Mouse (Mus musculus) stomach, embryonic 14.5 days (tissue): ENCODE measurements around the gene Kcnj4. TPM values are rescaled to one million over a fixed set of nuclear protein-coding genes. Genes with fewer than 3 reads are reported as not detected.

Experiments
- ATAC-seq: fragments of 200-750 bp; cut with Nextera tagmentation; 2 replicates; pipeline ENCODE4 v1.8.0; 2017; ENCODE audit warnings: low read depth, moderate TSS enrichment; ENCODE audit not compliant: insufficient number of reproducible peaks, insufficient read depth, low FRiP score
- H3K27ac ChIP-seq: fragments of 300-500 bp; sonication (generic); 2 replicates; pipeline ENCODE4 v1.5.1; 2014; ENCODE audit warnings: mild to moderate bottlenecking, low read length, moderate library complexity, mixed read lengths
- H3K27me3 ChIP-seq: fragments of 300-500 bp; sonication (generic); 2 replicates; pipeline ENCODE4 v1.6.1; 2014; ENCODE audit warnings: low read length, control low read depth, mixed read lengths; ENCODE audit not compliant: control insufficient read depth, insufficient read depth
- H3K36me3 ChIP-seq: fragments of 300-500 bp; sonication (generic); 2 replicates; pipeline ENCODE4 v1.6.1; 2014; ENCODE audit warnings: mild to moderate bottlenecking, control low read depth, low read length, moderate library complexity, mixed read lengths; ENCODE audit not compliant: control insufficient read depth, insufficient read depth
- H3K4me1 ChIP-seq: fragments of 300-500 bp; sonication (generic); 2 replicates; pipeline ENCODE4 v1.6.1; 2014; ENCODE audit warnings: low read length, control low read depth, mixed read lengths; ENCODE audit not compliant: control insufficient read depth, insufficient read depth
- H3K4me2 ChIP-seq: fragments of 300-500 bp; sonication (generic); replicated peaks from 2 replicates; pipeline ENCODE4 v1.6.1; 2014; ENCODE audit warnings: low read depth, low read length, control low read depth
- H3K4me3 ChIP-seq: fragments of 300-500 bp; sonication (generic); 2 replicates; pipeline ENCODE4 v1.5.1; 2014; ENCODE audit warnings: low read depth, low read length, control low read depth
- H3K9ac ChIP-seq: fragments of 300-500 bp; sonication (generic); replicated peaks from 2 replicates; pipeline ENCODE4 v1.6.1; 2014; ENCODE audit warnings: low read depth, mild to moderate bottlenecking, control low read depth, low read length, moderate library complexity, mixed read lengths
- H3K9me3 ChIP-seq: fragments of 300-500 bp; sonication (generic); 2 replicates; pipeline ENCODE4 v1.6.1; 2016; ENCODE audit warnings: low read depth, low read length, control low read depth; ENCODE audit not compliant: control insufficient read depth
- WGBS: fragments of 180-500 bp; shearing (Covaris S2); extraction: QIAGEN DNeasy Blood & Tissue Kit; methylation state at CpG from one replicate; pipeline ENCODE4 v1.1.7; 2014; 5-methylcytosine and 5-hydroxymethylcytosine counted together
- polyA plus RNA-seq: library from polyadenylated mRNA; unstranded; fragments of >200 nt; fragmentation: Nextera tagmentation; extraction: Ambion mirVana; gene quantifications from 2 replicates; pipeline ENCODE4 v1.2.1, GENCODE M21; 2014

Gene Kcnj4
- polyA plus RNA-seq, 1 experiment from 2014 or later: not detected

DNA sequence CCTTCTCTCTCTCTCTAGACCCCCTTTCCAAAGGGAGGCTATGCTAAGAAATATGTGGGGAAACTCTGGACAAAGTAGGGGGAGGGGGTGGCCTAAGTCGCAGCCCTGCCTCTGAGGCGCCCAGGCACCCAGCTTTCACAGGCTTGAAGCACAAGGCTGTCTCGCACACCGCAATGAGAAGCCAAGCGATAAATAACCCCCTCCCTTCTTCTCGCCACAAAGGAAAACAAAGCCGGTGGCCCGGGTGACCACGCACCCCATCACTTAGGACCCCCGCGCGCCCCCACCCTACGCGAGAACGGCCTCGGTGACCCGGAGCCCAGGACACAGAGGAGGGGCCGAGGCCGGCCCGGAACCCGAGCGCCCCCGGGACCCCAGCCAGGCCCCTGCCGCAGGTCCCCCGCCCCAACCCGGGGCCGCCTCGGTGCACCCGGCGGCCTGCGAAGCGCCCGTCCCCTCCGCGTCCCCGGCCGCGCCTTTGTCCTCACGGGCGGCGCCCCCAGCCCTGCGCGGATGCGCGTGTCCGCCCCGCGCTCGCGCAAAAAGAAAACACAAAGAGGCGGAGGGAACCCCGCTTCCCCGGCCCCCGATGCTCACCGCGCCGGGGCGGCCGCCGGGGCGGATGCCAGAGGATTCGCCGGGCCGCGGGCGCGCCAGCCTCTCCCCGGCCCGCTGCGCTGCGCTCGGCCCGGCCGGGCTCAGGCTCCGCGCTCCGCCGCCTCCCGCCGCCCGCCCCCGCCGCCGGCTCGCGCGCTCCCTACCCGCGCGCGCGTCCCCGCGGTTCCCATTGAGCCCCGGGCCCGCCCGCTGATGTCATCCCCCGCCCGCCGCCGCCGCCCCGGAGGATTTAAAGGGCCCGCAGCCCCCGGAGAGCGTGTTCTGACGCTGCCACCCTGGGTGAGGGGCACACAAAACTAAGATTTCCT is 63.4 kb downstream of the Kcnj4 start:
- H3K4me1 ChIP-seq: peaks cover 30% of the 10 kb centered on the region

DNA sequence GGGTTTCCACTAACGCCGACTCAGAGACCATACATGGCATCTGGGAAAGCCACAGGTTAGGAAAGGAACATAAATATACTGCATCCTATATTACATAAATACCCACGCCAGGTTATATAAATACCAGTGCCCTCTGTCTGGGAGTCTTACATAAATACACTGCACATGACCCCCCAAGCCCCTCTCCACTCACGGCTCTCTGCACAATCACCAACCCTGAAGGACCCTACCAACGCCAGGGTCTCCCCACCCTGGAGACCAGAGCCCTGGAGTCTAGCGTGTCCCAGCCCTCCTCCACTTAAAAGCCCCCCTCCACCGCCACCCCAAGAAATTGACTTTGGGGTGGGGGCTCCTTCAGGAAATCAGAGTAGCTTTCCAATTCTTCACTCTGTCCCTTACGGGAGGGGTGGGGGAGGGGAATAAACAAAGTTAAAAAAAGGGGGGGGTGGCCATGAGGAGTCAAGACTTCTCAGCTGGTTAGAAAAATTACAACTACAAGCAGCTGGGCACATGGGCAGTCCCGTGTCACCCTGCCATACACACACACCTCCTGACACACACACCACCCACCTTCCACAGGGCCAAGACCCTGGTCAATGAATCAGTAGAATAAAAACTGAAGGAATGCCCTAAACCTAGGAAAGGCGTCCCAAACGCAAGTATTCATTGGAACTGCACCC is 64.2 kb downstream of the Kcnj4 start:
- 10% methylated on average over 11 of the region's 11 CpGs for WGBS
- H3K4me1 ChIP-seq: peaks cover 34% of the 10 kb centered on the region

More for the DNA sequence above, 63.4 kb downstream of the Kcnj4 start:
- Histone ChIP-seq H3K27ac (peak overlapping the region; percentile 96), H3K36me3 (peaks cover 19% of the 10 kb centered on the region), H3K9me3 (no peaks in the 10 kb centered on the region), H3K27me3 (no peaks in the 10 kb centered on the region), H3K9ac (peak overlapping the region; percentile 99), H3K4me3 (peak overlapping the region; percentile 95), H3K4me2 (peak overlapping the region; percentile 83)
- peak; percentile 39; the same call in 1 of the 2 replicates for ATAC-seq
- under 1% methylated on average over 70 of the region's 107 CpGs for WGBS

DNA sequence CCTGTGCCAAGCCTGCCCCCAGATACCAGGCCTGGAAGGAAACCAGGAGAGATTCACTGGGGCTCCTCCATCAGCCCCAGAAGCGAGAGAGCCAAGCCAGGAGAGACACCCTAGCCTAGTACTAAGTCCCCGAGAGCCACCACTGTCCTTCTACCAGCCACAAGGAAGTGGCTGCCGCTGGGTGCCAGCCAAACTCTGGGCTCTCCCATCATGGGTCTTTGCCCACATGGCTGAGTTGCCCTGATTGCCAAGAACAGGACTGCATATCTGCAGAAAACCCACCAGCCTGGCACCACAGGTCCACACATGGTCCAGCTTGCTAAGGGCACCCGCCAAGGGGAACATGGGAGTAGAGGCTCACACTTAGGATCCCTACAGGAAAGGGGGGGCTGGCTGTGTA is 64.8 kb downstream of the Kcnj4 start:
- 71% methylated on average over 4 of the region's 4 CpGs for WGBS
- Histone ChIP-seq H3K9me3 (no peaks in the 10 kb centered on the region), H3K4me2 (peak overlapping the region; percentile 83), H3K9ac (0 out of 2 replicates have a peak overlapping the region, but pooled peaks have one; percentile 99), H3K4me1 (peaks cover 39% of the 10 kb centered on the region), H3K36me3 (peaks cover 31% of the 10 kb centered on the region), H3K4me3 (peak overlapping the region; percentile 95), H3K27ac (peak overlapping the region; percentile 44; the same call in 1 of the 2 replicates), H3K27me3 (no peaks in the 10 kb centered on the region)
- no peak for ATAC-seq

More for the DNA sequence above, 64.2 kb downstream of the Kcnj4 start:
- ATAC-seq: no peak
- Histone ChIP-seq H3K27ac (0 out of 2 replicates have a peak overlapping the region, but pooled peaks have one; percentile 96), H3K36me3 (peaks cover 27% of the 10 kb centered on the region), H3K4me2 (peak overlapping the region; percentile 83), H3K9me3 (no peaks in the 10 kb centered on the region), H3K4me3 (peak overlapping the region; percentile 95), H3K9ac (peak overlapping the region; percentile 99), H3K27me3 (no peaks in the 10 kb centered on the region)

DNA sequence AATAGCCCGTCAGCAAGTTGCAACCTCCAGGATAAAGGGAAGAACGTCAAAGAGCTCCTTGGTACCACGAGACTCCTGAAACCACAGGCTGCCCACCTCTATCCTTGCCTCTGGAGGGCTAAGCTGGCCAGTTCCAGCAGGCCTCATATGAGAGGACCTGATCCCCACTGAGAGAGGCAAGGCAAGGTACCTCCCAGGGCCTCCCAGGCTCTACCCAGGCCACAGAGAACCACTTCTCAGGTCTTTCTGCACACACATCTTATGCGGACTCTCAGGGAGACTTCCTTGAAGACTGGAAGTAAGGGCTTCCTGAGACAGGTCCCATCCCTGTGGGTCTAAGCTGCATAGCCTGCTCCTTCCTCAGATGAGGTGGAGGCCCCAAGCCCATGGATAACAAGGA is 65.7 kb downstream of the Kcnj4 start:
- H3K4me2 ChIP-seq: no peak overlapping the region

DNA sequence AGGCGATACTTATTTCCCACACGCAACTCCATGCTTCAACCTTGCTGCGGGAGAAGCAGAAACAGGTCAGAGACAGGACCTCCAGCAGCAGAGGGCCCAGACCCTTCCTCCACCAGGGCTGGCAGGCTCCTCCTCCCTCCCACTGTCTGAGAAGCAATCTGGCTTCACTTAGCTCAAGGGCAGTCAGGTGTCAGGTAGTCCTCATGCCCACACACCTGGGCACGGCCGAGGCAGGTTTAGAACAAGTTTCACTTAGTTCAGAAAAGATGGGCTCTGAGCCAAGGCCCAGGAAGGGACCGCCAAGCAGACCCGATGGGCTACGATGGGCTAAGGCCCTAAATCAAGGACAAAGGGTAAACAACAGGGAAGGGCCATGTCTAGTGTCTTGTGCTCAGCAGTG is 66.2 kb downstream of the Kcnj4 start:
- H3K9me3 ChIP-seq: no peaks in the 10 kb centered on the region
- H3K27ac ChIP-seq: no peak overlapping the region; the same call in 1 of the 2 replicates
- H3K4me2 ChIP-seq: no peak overlapping the region
- H3K4me3 ChIP-seq: no peak overlapping the region
- peaks cover 41% of the 10 kb centered on the region for H3K4me1 ChIP-seq
- WGBS: 52% methylated on average over 8 of the region's 8 CpGs
- no peak for ATAC-seq
- H3K27me3 ChIP-seq: no peaks in the 10 kb centered on the region
- H3K36me3 ChIP-seq: peaks cover 45% of the 10 kb centered on the region
- 0 out of 2 replicates have a peak overlapping the region, but pooled peaks have one; percentile 10 for H3K9ac ChIP-seq

More for the DNA sequence above, 65.7 kb downstream of the Kcnj4 start:
- no peaks in the 10 kb centered on the region for H3K27me3 ChIP-seq
- H3K36me3 ChIP-seq: peaks cover 39% of the 10 kb centered on the region
- no peak overlapping the region; the same call in 1 of the 2 replicates for H3K4me3 ChIP-seq
- ATAC-seq: no peak
- no peaks in the 10 kb centered on the region for H3K9me3 ChIP-seq
- H3K4me1 ChIP-seq: peaks cover 41% of the 10 kb centered on the region
- 0 out of 2 replicates have a peak overlapping the region, but pooled peaks have one; percentile 10 for H3K9ac ChIP-seq
- 73% methylated on average over 4 of the region's 4 CpGs for WGBS
- H3K27ac ChIP-seq: no peak overlapping the region

DNA sequence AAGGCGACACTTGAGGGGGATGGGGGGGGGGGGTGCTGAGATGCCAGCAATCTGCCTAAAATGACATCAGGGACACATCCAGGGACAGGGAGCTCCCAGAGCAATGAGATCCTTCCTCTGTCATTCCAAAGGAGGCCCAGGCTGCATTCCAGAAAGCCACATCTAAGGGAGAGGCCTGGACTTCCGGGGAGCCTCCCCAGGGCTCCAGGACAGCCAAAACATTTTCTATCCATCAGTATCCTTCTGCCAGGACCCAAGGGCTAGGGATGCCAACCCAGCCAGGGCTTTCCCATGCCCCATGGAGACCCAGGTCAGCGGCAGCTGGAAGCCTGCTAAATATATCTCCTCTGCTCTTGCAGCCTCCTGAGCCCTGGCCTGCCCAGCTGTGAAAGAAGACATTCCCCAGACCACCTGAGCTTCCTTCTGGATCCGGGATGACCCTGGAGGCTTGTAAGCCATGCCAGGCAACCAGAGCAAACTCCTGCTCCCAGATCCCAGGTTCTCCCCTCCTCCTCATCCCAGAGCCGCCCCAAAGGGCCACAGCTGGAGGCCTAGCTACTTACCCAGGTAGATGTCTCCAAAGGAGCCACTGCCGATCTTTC is 66.7 kb downstream of the Kcnj4 start:
- Histone ChIP-seq H3K9ac (no peak overlapping the region), H3K9me3 (no peaks in the 10 kb centered on the region), H3K4me1 (peaks cover 41% of the 10 kb centered on the region), H3K27me3 (no peaks in the 10 kb centered on the region), H3K4me3 (no peak overlapping the region), H3K27ac (no peak overlapping the region; the same call in 1 of the 2 replicates), H3K4me2 (no peak overlapping the region), H3K36me3 (peaks cover 45% of the 10 kb centered on the region)
- 74% methylated on average over 6 of the region's 6 CpGs for WGBS
- ATAC-seq: no peak

DNA sequence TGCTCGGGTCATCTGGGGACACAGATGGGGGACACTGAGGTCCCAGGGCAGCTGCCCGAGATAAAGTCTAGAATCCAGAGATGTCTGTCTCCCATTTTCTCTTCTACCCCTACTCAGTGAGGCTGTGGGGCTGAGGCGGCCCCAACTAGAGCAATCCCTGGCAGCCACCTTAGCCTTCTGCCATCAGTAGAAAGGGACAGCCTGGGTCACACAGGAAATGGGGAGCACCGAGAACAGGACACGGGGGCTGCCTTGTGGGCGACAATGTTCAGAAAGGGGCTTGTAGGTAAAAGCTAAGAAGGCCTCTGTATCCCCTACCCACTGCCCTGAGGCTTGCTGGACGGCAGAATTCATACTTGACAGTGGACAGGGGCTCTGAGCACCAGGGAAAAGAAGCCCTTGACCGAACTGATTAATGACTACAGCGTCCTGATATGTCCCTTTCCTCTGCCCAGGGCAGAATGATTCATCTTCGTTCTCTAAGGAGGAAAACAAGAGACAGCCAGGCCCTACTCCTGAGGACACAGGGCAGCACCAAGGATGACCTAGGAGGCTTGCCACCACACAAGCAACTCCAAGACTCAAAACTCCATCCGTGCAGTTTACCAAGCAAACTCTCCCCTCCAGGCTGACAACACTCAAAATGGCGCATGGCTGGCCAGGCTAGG is 67.4 kb downstream of the Kcnj4 start:
- Histone ChIP-seq H3K4me2 (no peak overlapping the region), H3K27me3 (no peaks in the 10 kb centered on the region), H3K9me3 (no peaks in the 10 kb centered on the region), H3K4me1 (peaks cover 47% of the 10 kb centered on the region), H3K4me3 (no peak overlapping the region), H3K36me3 (peaks cover 45% of the 10 kb centered on the region), H3K27ac (no peak overlapping the region), H3K9ac (no peak overlapping the region)
- ATAC-seq: no peak
- 76% methylated on average over 12 of the region's 12 CpGs for WGBS
